Mouse (Mus musculus) limb, embryonic 10.5 days (tissue): ENCODE data around the gene Bola1. TPM values are rescaled to one million over a fixed set of nuclear protein-coding genes. Genes with fewer than 3 reads are reported as not detected.
"Not testable (repeated sequence)": the region's sequence is repeated elsewhere in the genome, so short reads cannot be mapped to it uniquely, and the experiment has no call there.

Experiments used
- DNase-seq: peaks from one replicate; pipeline ENCODE4 v3.0.0-alpha.2; 2017; ENCODE audit warnings: low spot score
- H3K27ac ChIP-seq: fragments of 300-500 bp; sonication (generic); 2 replicates; pipeline ENCODE4 v1.5.1; 2016; ENCODE audit warnings: mild to moderate bottlenecking
- H3K27me3 ChIP-seq: fragments of 300-500 bp; sonication (generic); 2 replicates; pipeline ENCODE4 v1.6.1; 2016; ENCODE audit warnings: low read depth, mild to moderate bottlenecking; ENCODE audit not compliant: poor library complexity, severe bottlenecking
- H3K36me3 ChIP-seq: fragments of 300-500 bp; sonication (generic); 2 replicates; pipeline ENCODE4 v1.6.1; 2016; ENCODE audit warnings: mild to moderate bottlenecking, moderate library complexity
- H3K4me1 ChIP-seq: fragments of 300-500 bp; sonication (generic); 2 replicates; pipeline ENCODE4 v1.6.1; 2016
- H3K4me3 ChIP-seq: fragments of 300-500 bp; sonication (generic); 2 replicates; pipeline ENCODE4 v1.5.1; 2016; ENCODE audit warnings: mild to moderate bottlenecking, moderate library complexity
- H3K9me3 ChIP-seq: fragments of 300-500 bp; sonication (generic); replicated peaks from 2 replicates; pipeline ENCODE4 v1.6.1; 2016; ENCODE audit warnings: mild to moderate bottlenecking
- WGBS: fragments of 180-500 bp; shearing (Covaris S2); methylation state at CpG from one replicate; pipeline ENCODE4 v1.1.7; 2016; 5-methylcytosine and 5-hydroxymethylcytosine counted together
- polyA plus RNA-seq: library from polyadenylated mRNA; unstranded; fragments of >200 nt; fragmentation: Nextera tagmentation; extraction: Ambion mirVana; gene quantifications from 2 replicates; pipeline ENCODE4 v1.2.1, GENCODE M21; 2016

Bola1 gene
- polyA plus RNA-seq, 1 experiment from 2014 or later: 74.2 TPM

- Histone ChIP-seq H3K4me3 (no peak overlapping the region), H3K36me3 (peaks cover 52% of the 10 kb centered on the region), H3K27ac (no peak overlapping the region), H3K9me3 (no peaks in the 10 kb centered on the region), H3K4me1 (peaks cover 40% of the 10 kb centered on the region), H3K27me3 (no peaks in the 10 kb centered on the region)
- 82% methylated on average over 2 of the region's 2 CpGs for WGBS
- DNase-seq: no peak
Measured at GRCm38 (mm10) chr3:96178902-96179301, 40.6 kb downstream of the Bola1 start.

- no peaks in the 10 kb centered on the region for H3K27me3 ChIP-seq
- no peak for DNase-seq
- 88% methylated on average over 4 of the region's 4 CpGs for WGBS
- H3K4me3 ChIP-seq: no peak overlapping the region
- peaks cover 56% of the 10 kb centered on the region for H3K36me3 ChIP-seq
- no peak overlapping the region for H3K27ac ChIP-seq
- H3K9me3 ChIP-seq: no peaks in the 10 kb centered on the region
- peaks cover 42% of the 10 kb centered on the region for H3K4me1 ChIP-seq
Measured at GRCm38 (mm10) chr3:96178427-96178826, 41.1 kb downstream of the Bola1 start.

- peaks cover 64% of the 10 kb centered on the region for H3K36me3 ChIP-seq
- no peaks in the 10 kb centered on the region for H3K27me3 ChIP-seq
- no peak overlapping the region for H3K4me3 ChIP-seq
- no peak for DNase-seq
- peaks cover 33% of the 10 kb centered on the region for H3K4me1 ChIP-seq
- WGBS: 94% methylated on average over 6 of the region's 6 CpGs
- no peak overlapping the region for H3K27ac ChIP-seq
- no peaks in the 10 kb centered on the region for H3K9me3 ChIP-seq
Measured at GRCm38 (mm10) chr3:96175251-96175650, 44.3 kb downstream of the Bola1 start.

GRCm38 (mm10) chr3:96174042-96174441 is 45.5 kb downstream of the Bola1 start:
- Histone ChIP-seq H3K4me1 (peaks cover 40% of the 10 kb centered on the region), H3K36me3 (peaks cover 73% of the 10 kb centered on the region), H3K4me3 (peak overlapping the region; percentile 31)
- not testable (repeated sequence) for H3K9me3 ChIP-seq, H3K27ac ChIP-seq, H3K27me3 ChIP-seq, DNase-seq
- WGBS: 85% methylated on average over 4 of the region's 4 CpGs

- WGBS: 48% methylated on average over 7 of the region's 7 CpGs
- H3K36me3 ChIP-seq: peaks cover 73% of the 10 kb centered on the region
- H3K27me3 ChIP-seq: no peaks in the 10 kb centered on the region
- H3K4me1 ChIP-seq: peaks cover 40% of the 10 kb centered on the region
- no peaks in the 10 kb centered on the region for H3K9me3 ChIP-seq
- peak overlapping the region; percentile 95 for H3K27ac ChIP-seq
- H3K4me3 ChIP-seq: peak overlapping the region; percentile 95
- DNase-seq: no peak
Measured at GRCm38 (mm10) chr3:96173185-96173584, 46.3 kb downstream of the Bola1 start.

- Histone ChIP-seq H3K4me3 (peak within 1 kb of the TSS; percentile 95), H3K4me1 (peaks cover 40% of the 10 kb centered on the region), H3K27me3 (no peaks in the 10 kb centered on the region), H3K27ac (peak within 1 kb of the TSS; percentile 95), H3K9me3 (no peaks in the 10 kb centered on the region), H3K36me3 (peaks cover 73% of the 10 kb centered on the region)
- DNase-seq: peak; percentile 98
- under 1% methylated on average over 55 of the region's 58 CpGs for WGBS
Measured at GRCm38 (mm10) chr3:96172197-96173178, 47.0 kb downstream of the Bola1 start, which contains the start of gene Sf3b4. Gene Sf3b4 (plus strand): TSS chr3:96172332.

- Histone ChIP-seq H3K9me3 (no peaks in the 10 kb centered on the region), H3K4me3 (peak overlapping the region; percentile 95), H3K36me3 (peaks cover 67% of the 10 kb centered on the region), H3K4me1 (peaks cover 40% of the 10 kb centered on the region), H3K27ac (peak overlapping the region; percentile 95), H3K27me3 (no peaks in the 10 kb centered on the region)
- DNase-seq: no peak
- 24% methylated on average over 18 of the region's 18 CpGs for WGBS
Measured at GRCm38 (mm10) chr3:96171583-96172196, 47.8 kb downstream of the Bola1 start.

- H3K4me1 ChIP-seq: peaks cover 40% of the 10 kb centered on the region
- 70% methylated on average over 10 of the region's 10 CpGs for WGBS
- H3K27me3 ChIP-seq: no peaks in the 10 kb centered on the region
- peak overlapping the region; percentile 95 for H3K4me3 ChIP-seq
- H3K36me3 ChIP-seq: peaks cover 60% of the 10 kb centered on the region
- peak overlapping the region; percentile 95 for H3K27ac ChIP-seq
- H3K9me3 ChIP-seq: no peaks in the 10 kb centered on the region
- no peak for DNase-seq
Measured at GRCm38 (mm10) chr3:96170976-96171545, 48.4 kb downstream of the Bola1 start.

- H3K4me3 ChIP-seq: no peak overlapping the region
- no peak for DNase-seq
- peak overlapping the region; percentile 11; the same call in 1 of the 2 replicates for H3K27ac ChIP-seq
Measured at GRCm38 (mm10) chr3:96170276-96170675, 49.2 kb downstream of the Bola1 start.

GRCm38 (mm10) chr3:96168466-96169158 is 50.9 kb downstream of the Bola1 start:
- H3K4me1 ChIP-seq: peaks cover 26% of the 10 kb centered on the region
- no peak overlapping the region for H3K27ac ChIP-seq
- WGBS: 88% methylated on average over 12 of the region's 12 CpGs
- no peaks in the 10 kb centered on the region for H3K27me3 ChIP-seq
- H3K36me3 ChIP-seq: peaks cover 37% of the 10 kb centered on the region
- DNase-seq: no peak
- H3K9me3 ChIP-seq: no peaks in the 10 kb centered on the region
- no peak overlapping the region for H3K4me3 ChIP-seq

More at GRCm38 (mm10) chr3:96170276-96170675, 49.2 kb downstream of the Bola1 start:
- Histone ChIP-seq H3K36me3 (peaks cover 54% of the 10 kb centered on the region), H3K27me3 (no peaks in the 10 kb centered on the region), H3K4me1 (peaks cover 40% of the 10 kb centered on the region), H3K9me3 (no peaks in the 10 kb centered on the region)
- 84% methylated on average over 4 of the region's 4 CpGs for WGBS

GRCm38 (mm10) chr3:96163040-96163439 is 56.5 kb downstream of the Bola1 start:
- WGBS: 88% methylated on average over 6 of the region's 6 CpGs
- Histone ChIP-seq H3K4me1 (peaks cover 44% of the 10 kb centered on the region), H3K27me3 (no peaks in the 10 kb centered on the region), H3K9me3 (no peaks in the 10 kb centered on the region), H3K4me3 (peak overlapping the region; percentile 62; the same call in 1 of the 2 replicates), H3K36me3 (peaks cover 6% of the 10 kb centered on the region), H3K27ac (no peak overlapping the region)
- DNase-seq: no peak
